Mouse (Mus musculus) myocyte (in vitro differentiated cells): ENCODE results near the gene Gm7257.

Experiments used
- CEBPB ChIP-seq: IDR thresholded peaks from 2 replicates; pipeline ENCODE4 v1.6.1; 2011; ENCODE audit warnings: mild to moderate bottlenecking, moderate library complexity; ENCODE audit not compliant: poor library complexity, insufficient read depth, severe bottlenecking
- E2F4 ChIP-seq: IDR thresholded peaks from one replicate; pipeline ENCODE4 v1.6.1; 2011; ENCODE audit warnings: mild to moderate bottlenecking, control low read depth, moderate library complexity; ENCODE audit not compliant: insufficient read depth
- MAX ChIP-seq: IDR thresholded peaks from one replicate; pipeline ENCODE4 v1.6.1; 2011; ENCODE audit warnings: low read depth, mild to moderate bottlenecking, control low read depth
- MYOD1 ChIP-seq, 3 experiments: IDR thresholded peaks; one replicate each; pipeline ENCODE4 v1.6.1; 2011; ENCODE audit warnings: control low read depth in 2 of 3, low read depth in 2 of 3, mild to moderate bottlenecking in 2 of 3, moderate library complexity in 1 of 3; ENCODE audit not compliant: insufficient read length in 2 of 3, control insufficient read depth in 1 of 3
- MYOG ChIP-seq, 3 experiments: IDR thresholded peaks; one replicate each; pipeline ENCODE4 v1.6.1; 2011; ENCODE audit warnings: control low read depth in 2 of 3, low read depth in 2 of 3, mild to moderate bottlenecking in 2 of 3; ENCODE audit not compliant: insufficient read length in 2 of 3, control insufficient read depth in 1 of 3, insufficient read depth in 1 of 3
- POLR2A ChIP-seq: IDR thresholded peaks from one replicate; pipeline ENCODE4 v1.6.1; 2011; ENCODE audit warnings: low read depth, mild to moderate bottlenecking, control low read depth, moderate library complexity; ENCODE audit not compliant: insufficient read length
- POLR2AphosphoS2 ChIP-seq: IDR thresholded peaks from one replicate; pipeline ENCODE4 v1.6.1; 2011; ENCODE audit warnings: low read depth, control low read depth; ENCODE audit not compliant: insufficient read length
- TCF12 ChIP-seq: IDR thresholded peaks from one replicate; pipeline ENCODE4 v1.6.1; 2011; ENCODE audit warnings: mild to moderate bottlenecking, control low read depth; ENCODE audit not compliant: poor library complexity, insufficient read depth, severe bottlenecking
- USF1 ChIP-seq: IDR thresholded peaks from one replicate; pipeline ENCODE4 v1.6.1; 2011; ENCODE audit warnings: low read depth, mild to moderate bottlenecking, control low read depth, moderate library complexity

GRCm38 (mm10) chr9:36435051-36435764 is 3.5 kb downstream of the Gm7257 start:
- TF ChIP-seq MAX, result no peak
- no peak for TF ChIP-seq POLR2A
- TF ChIP-seq MYOG (IDR thresholded peaks at IDR 0.05; ENCODE audit: control insufficient read depth in 1 of 3, insufficient read depth in 1 of 3, insufficient read length in 2 of 3, low read depth in 2 of 3), result no peak
- TF ChIP-seq CEBPB, result no peak
- TF ChIP-seq USF1, result no peak
- TF ChIP-seq POLR2AphosphoS2, result no peak
- TF ChIP-seq MYOD1 (IDR thresholded peaks at IDR 0.05; ENCODE audit: control insufficient read depth in 1 of 3, insufficient read length in 2 of 3, low read depth in 2 of 3), result no peak
- TF ChIP-seq E2F4, result no peak
- no peak for TF ChIP-seq TCF12
